30 mouse cellular contexts compared by ENCODE assay signal in the genomic region with DNA sequence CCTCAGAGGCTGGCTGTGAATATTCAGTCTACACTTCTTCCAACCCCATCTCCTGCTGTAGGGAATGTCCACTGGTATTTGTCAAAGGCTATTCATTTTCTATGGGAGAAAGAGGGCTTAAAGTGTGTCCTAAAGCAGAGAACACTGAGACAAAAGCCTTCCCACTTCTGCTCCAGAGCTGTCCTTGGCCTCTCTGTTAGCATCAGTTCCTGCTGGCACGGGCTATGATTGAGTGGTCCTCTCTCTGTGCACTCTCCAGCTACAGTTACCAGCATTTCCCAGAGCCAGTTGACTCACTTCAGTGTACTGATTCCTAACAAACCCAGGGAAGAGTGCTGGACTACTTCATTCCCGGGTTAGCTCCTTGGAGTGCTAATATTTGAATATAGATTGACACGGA. TPM values are rescaled to one million over a fixed set of nuclear protein-coding genes. Genes with fewer than 3 reads are reported as not detected.
DNase-seq lines count a peak whose midpoint lies in the region; ATAC-seq and TF ChIP-seq lines count a peak whose summit lies in the region.
"Had no signal": no experiment of that assay in that cellular context is flagged by ENCODE, and none has a peak within 500 bp of the region (broad histone marks: within the 10 kb centered on the region; RNA-seq: fewer than 3 reads in every experiment).

No protein-coding gene starts in this region.

- TF ChIP-seq EP300 in stomach, postnatal 0 days (optimal IDR thresholded peaks at IDR 0.05), result no peak

- peak overlapping the region; percentile 34; the same call in 1 of the 2 replicates for H3K27ac ChIP-seq in intestine, embryonic 14.5 days (ENCODE audit: low read depth)
- H3K27ac ChIP-seq in intestine, postnatal 0 days (ENCODE audit: low read depth, low read length), result no peak overlapping the region
- 0 out of 2 replicates have a peak overlapping the region, but pooled peaks have one; percentile 3 for H3K27ac ChIP-seq in stomach, embryonic 15.5 days
- H3K27ac ChIP-seq in stomach, postnatal 0 days (replicated peaks), result no peak overlapping the region
- H3K27ac ChIP-seq: heart, embryonic 13.5 days; hindbrain, embryonic 10.5 days; hindbrain, embryonic 15.5 days; limb, embryonic 12.5 days; liver, embryonic 15.5 days had no signal

- H3K4me1 ChIP-seq in intestine, embryonic 14.5 days (replicated peaks; ENCODE audit: control insufficient read depth, insufficient read depth, low read length), result peaks cover 17% of the 10 kb centered on the region
- 0 out of 2 replicates have a peak, but pooled peaks cover 7% of the 10 kb centered on the region for H3K4me1 ChIP-seq in intestine, postnatal 0 days (replicated peaks; ENCODE audit: control insufficient read depth, insufficient read depth, low read length)
- peaks cover 18% of the 10 kb centered on the region; the same call in 1 of the 2 replicates for H3K4me1 ChIP-seq in stomach, embryonic 15.5 days
- no peaks in the 10 kb centered on the region for H3K4me1 ChIP-seq in stomach, postnatal 0 days (replicated peaks; ENCODE audit: control insufficient read depth, insufficient read depth)

- peak; percentile 70 for DNase-seq in adrenal gland, adult 2 months
- DNase-seq in adrenal gland, adult 18-20 months (ENCODE audit: low spot score in 2 of 2), result no peak
- DNase-seq in intestine, embryonic 14.5 days (ENCODE audit: low spot score), result no peak
- DNase-seq in stomach, postnatal 0 days (ENCODE audit: low spot score), result no peak
- no peak for DNase-seq in right cerebral cortex, postnatal 14 days
- DNase-seq: cerebellum, adult 18-20 months; cerebellum, postnatal 10 days; gastrocnemius, postnatal 25 days; heart, adult 18-20 months; heart, postnatal 10 days; kidney, adult 2 months; kidney, postnatal 14 days; lung, postnatal 36 days; thymus, adult 18-20 months; thymus, postnatal 25 days had no signal

- WGBS in intestine, embryonic 14.5 days, result 61% methylated on average over 3 of the region's 3 CpGs
- WGBS in intestine, postnatal 0 days, result 38% methylated on average over 3 of the region's 3 CpGs
- WGBS in stomach, embryonic 15.5 days, result 60% methylated on average over 3 of the region's 3 CpGs
- 48% methylated on average over 3 of the region's 3 CpGs for WGBS in stomach, postnatal 0 days

- no peaks in the 10 kb centered on the region for H3K36me3 ChIP-seq in intestine, embryonic 14.5 days (ENCODE audit: control insufficient read depth, insufficient read depth, low read length)
- no peaks in the 10 kb centered on the region for H3K36me3 ChIP-seq in intestine, postnatal 0 days (ENCODE audit: control insufficient read depth, insufficient read depth)
- no peaks in the 10 kb centered on the region for H3K36me3 ChIP-seq in stomach, embryonic 15.5 days
- no peaks in the 10 kb centered on the region for H3K36me3 ChIP-seq in stomach, postnatal 0 days (ENCODE audit: control insufficient read depth, insufficient read depth, low read length)
- H3K36me3 ChIP-seq: G1E; heart, embryonic 13.5 days; hindbrain, embryonic 10.5 days; hindbrain, embryonic 15.5 days; limb, embryonic 12.5 days; liver, embryonic 15.5 days had no signal

- no peaks in the 10 kb centered on the region for H3K9me3 ChIP-seq in intestine, embryonic 14.5 days (ENCODE audit: control insufficient read depth, low read length)
- H3K9me3 ChIP-seq in intestine, postnatal 0 days (ENCODE audit: control insufficient read depth), result no peaks in the 10 kb centered on the region
- no peaks in the 10 kb centered on the region for H3K9me3 ChIP-seq in stomach, embryonic 15.5 days
- no peaks in the 10 kb centered on the region for H3K9me3 ChIP-seq in stomach, postnatal 0 days (ENCODE audit: control insufficient read depth, low read length)
- H3K9me3 ChIP-seq: G1E; heart, embryonic 13.5 days; hindbrain, embryonic 10.5 days; hindbrain, embryonic 15.5 days; limb, embryonic 12.5 days; liver, embryonic 15.5 days had no signal

- H3K4me2 ChIP-seq in intestine, embryonic 14.5 days (ENCODE audit: low read length), result no peak overlapping the region
- no peak overlapping the region for H3K4me2 ChIP-seq in intestine, postnatal 0 days (replicated peaks; ENCODE audit: low read depth)
- H3K4me2 ChIP-seq in stomach, embryonic 15.5 days, result no peak overlapping the region
- no peak overlapping the region for H3K4me2 ChIP-seq in stomach, postnatal 0 days (replicated peaks; ENCODE audit: low read depth)
- H3K4me2 ChIP-seq: heart, embryonic 13.5 days; hindbrain, embryonic 15.5 days; limb, embryonic 12.5 days; liver, embryonic 15.5 days; midbrain, embryonic 11.5 days had no signal

- ATAC-seq in intestine, embryonic 14.5 days (replicated peaks; ENCODE audit: low FRiP score, low TSS enrichment, low read depth), result no peak
- ATAC-seq in intestine, postnatal 0 days, result no peak
- no peak for ATAC-seq in stomach, embryonic 15.5 days (ENCODE audit: insufficient read depth, low FRiP score, low read depth)
- no peak for ATAC-seq in stomach, postnatal 0 days (ENCODE audit: low FRiP score, low TSS enrichment)
- ATAC-seq: forebrain, embryonic 14.5 days; inflammation-experienced regulatory T-cells, adult 6 months; midbrain, embryonic 16.5 days had no signal

- H3K9ac ChIP-seq in intestine, embryonic 14.5 days (ENCODE audit: low read length), result no peak overlapping the region
- no peak overlapping the region for H3K9ac ChIP-seq in intestine, postnatal 0 days (ENCODE audit: low read depth, low read length)
- H3K9ac ChIP-seq in stomach, embryonic 15.5 days, result no peak overlapping the region
- H3K9ac ChIP-seq in stomach, postnatal 0 days (ENCODE audit: low read length), result no peak overlapping the region
- H3K9ac ChIP-seq: heart, embryonic 13.5 days; hindbrain, embryonic 15.5 days; limb, embryonic 12.5 days; liver, embryonic 15.5 days had no signal

- TF ChIP-seq CTCF in intestine, postnatal 0 days (IDR thresholded peaks at IDR 0.05; ENCODE audit: low read depth), result no peak
- TF ChIP-seq CTCF in stomach, postnatal 0 days (IDR thresholded peaks at IDR 0.05; ENCODE audit: low read depth), result no peak

- no peak overlapping the region for H3K4me3 ChIP-seq in intestine, embryonic 14.5 days (ENCODE audit: low read depth, low read length)
- H3K4me3 ChIP-seq in intestine, postnatal 0 days (ENCODE audit: low read depth, low read length), result no peak overlapping the region
- H3K4me3 ChIP-seq in stomach, embryonic 15.5 days (replicated peaks), result no peak overlapping the region
- H3K4me3 ChIP-seq in stomach, postnatal 0 days (ENCODE audit: low read depth, low read length), result no peak overlapping the region
- H3K4me3 ChIP-seq: erythroblast, embryonic 14.5 days; heart, embryonic 13.5 days; hindbrain, embryonic 10.5 days; hindbrain, embryonic 15.5 days; limb, embryonic 12.5 days; liver, embryonic 15.5 days had no signal

- no peaks in the 10 kb centered on the region for H3K27me3 ChIP-seq in intestine, embryonic 14.5 days (replicated peaks; ENCODE audit: control insufficient read depth, insufficient read depth, low read length)
- no peaks in the 10 kb centered on the region for H3K27me3 ChIP-seq in intestine, postnatal 0 days (replicated peaks; ENCODE audit: control insufficient read depth, insufficient read depth, low read length)
- H3K27me3 ChIP-seq in stomach, embryonic 15.5 days (replicated peaks), result no peaks in the 10 kb centered on the region
- no peaks in the 10 kb centered on the region for H3K27me3 ChIP-seq in stomach, postnatal 0 days (ENCODE audit: control insufficient read depth, insufficient read depth, low read length)
- H3K27me3 ChIP-seq: heart, embryonic 13.5 days; hindbrain, embryonic 15.5 days; limb, embryonic 12.5 days; liver, embryonic 15.5 days had no signal

RNA-seq across cellular contexts. Expression of gene Cers3, which starts 43.2 kb away (rescaled TPM):
- total RNA-seq in adrenal gland, adult 2 months (2021), result under 1 TPM; 0.24 to 0.32 TPM
- polyA plus RNA-seq in adrenal gland, adult 2 months (2012; rRNA removed), result 0.02 and 0.06 TPM in 2 replicates
- under 1 TPM; 0.10 to 0.23 TPM for total RNA-seq in adrenal gland, adult 18-20 months (2021)
- 2.4 and 3.4 TPM in 2 replicates for polyA plus RNA-seq in intestine, embryonic 14.5 days (2014; fragmentation: Nextera tagmentation; extraction: Ambion mirVana)
- polyA plus RNA-seq in intestine, postnatal 0 days (2015; fragmentation: Nextera tagmentation; extraction: Ambion mirVana), result 0.16 TPM in 2 replicates
- polyA plus RNA-seq in stomach, embryonic 15.5 days (2015; fragmentation: Nextera tagmentation; extraction: Ambion mirVana), result 6.7 and 11.2 TPM in 2 replicates
- polyA plus RNA-seq in stomach, postnatal 0 days (2015; fragmentation: Nextera tagmentation; extraction: Ambion mirVana), result 40.8 and 41.3 TPM in 2 replicates
- total RNA-seq: gastrocnemius, postnatal 25 days; liver, adult 2 months; megakaryocyte, adult 5-6 weeks had no signal
- polyA plus RNA-seq: erythroblast, embryonic 14.5 days; inflammation-experienced regulatory T-cells, adult 6 months had no signal

RNA-seq across cellular contexts. Expression of gene Adamts17, which starts 53.1 kb away (rescaled TPM):
- total RNA-seq in adrenal gland, adult 2 months (2021), result 1 to 10 TPM; 2.2 to 4.3 TPM
- polyA plus RNA-seq in adrenal gland, adult 2 months (2012; rRNA removed), result 4.6 and 6.3 TPM in 2 replicates
- 1 to 10 TPM; 2.3 to 3.1 TPM for total RNA-seq in adrenal gland, adult 18-20 months (2021)
- polyA plus RNA-seq in intestine, embryonic 14.5 days (2014; fragmentation: Nextera tagmentation; extraction: Ambion mirVana), result 4.5 and 6.7 TPM in 2 replicates
- 1.6 and 1.8 TPM in 2 replicates for polyA plus RNA-seq in intestine, postnatal 0 days (2015; fragmentation: Nextera tagmentation; extraction: Ambion mirVana)
- polyA plus RNA-seq in stomach, embryonic 15.5 days (2015; fragmentation: Nextera tagmentation; extraction: Ambion mirVana), result 5.2 and 5.6 TPM in 2 replicates
- polyA plus RNA-seq in stomach, postnatal 0 days (2015; fragmentation: Nextera tagmentation; extraction: Ambion mirVana), result 2.4 TPM in 2 replicates
- polyA plus RNA-seq: erythroblast, embryonic 14.5 days; G1E had no signal

Comparison
In these comparisons a context has a peak if more than half of its experiments do, and no peak if none do; other contexts are left out.
1. H3K27ac ChIP-seq: peak in intestine, embryonic 14.5 days (single experiment) and stomach, embryonic 15.5 days (single experiment); none in intestine, postnatal 0 days (single experiment) and stomach, postnatal 0 days (single experiment).